Mouse (Mus musculus) heart, embryonic 14.5 days (tissue): ENCODE results near the gene Cdh18. TPM values are rescaled to one million over a fixed set of nuclear protein-coding genes. Genes with fewer than 3 reads are reported as not detected.

Source experiments
- ATAC-seq: fragments of 200-750 bp; cut with Nextera tagmentation; 2 replicates; pipeline ENCODE4 v1.8.0; 2017; ENCODE audit warnings: low read depth, moderate TSS enrichment; ENCODE audit not compliant: insufficient number of reproducible peaks, insufficient read depth, low FRiP score
- H3K27ac ChIP-seq, 2 experiments: fragments of 200-500 bp in 1 of 2; fragments of 300-500 bp in 1 of 2; sonication (generic) in 1 of 2; replicated peaks in 1 of 2; 2 replicates each; pipeline ENCODE4 v1.5.1; 2012 to 2014; ENCODE audit warnings: low read depth in 2 of 2, low read length in 2 of 2, control low read depth in 1 of 2, mild to moderate bottlenecking in 1 of 2, mixed read lengths in 1 of 2; ENCODE audit not compliant: control insufficient read depth in 1 of 2, insufficient read depth in 1 of 2
- H3K27me3 ChIP-seq: fragments of 300-500 bp; sonication (generic); 2 replicates; pipeline ENCODE4 v1.6.1; 2014; ENCODE audit warnings: mild to moderate bottlenecking, low read length, control low read depth; ENCODE audit not compliant: control insufficient read depth, insufficient read depth
- H3K36me3 ChIP-seq: fragments of 300-500 bp; sonication (generic); 2 replicates; pipeline ENCODE4 v1.6.1; 2014; ENCODE audit warnings: mild to moderate bottlenecking, control low read depth, low read length, mixed read lengths; ENCODE audit not compliant: control insufficient read depth, insufficient read depth
- H3K4me1 ChIP-seq, 2 experiments: fragments of 200-500 bp in 1 of 2; fragments of 300-500 bp in 1 of 2; sonication (generic) in 1 of 2; 2 replicates each; pipeline ENCODE4 v1.6.1; 2012 to 2014; ENCODE audit warnings: low read length in 2 of 2, control low read depth in 1 of 2, mixed read lengths in 1 of 2; ENCODE audit not compliant: control insufficient read depth in 2 of 2, insufficient read depth in 2 of 2
- H3K4me2 ChIP-seq: fragments of 300-500 bp; sonication (generic); 2 replicates; pipeline ENCODE4 v1.6.1; 2014; ENCODE audit warnings: mild to moderate bottlenecking, low read length
- H3K4me3 ChIP-seq, 2 experiments: fragments of 200-500 bp in 1 of 2; fragments of 300-500 bp in 1 of 2; sonication (generic) in 1 of 2; 2 replicates each; pipeline ENCODE4 v1.5.1; 2012 to 2014; ENCODE audit warnings: low read length in 2 of 2, mild to moderate bottlenecking in 2 of 2, control low read depth in 1 of 2, low read depth in 1 of 2, moderate library complexity in 1 of 2; ENCODE audit not compliant: control insufficient read depth in 1 of 2, insufficient read depth in 1 of 2
- H3K9ac ChIP-seq: fragments of 300-500 bp; sonication (generic); 2 replicates; pipeline ENCODE4 v1.6.1; 2014; ENCODE audit warnings: mild to moderate bottlenecking, low read length
- H3K9me3 ChIP-seq: fragments of 300-500 bp; sonication (generic); 2 replicates; pipeline ENCODE4 v1.6.1; 2016; ENCODE audit warnings: low read length, control low read depth; ENCODE audit not compliant: control insufficient read depth
- WGBS: fragments of 180-500 bp; shearing (Covaris S2); extraction: QIAGEN DNeasy Blood & Tissue Kit; methylation state at CpG from one replicate; pipeline ENCODE4 v1.1.7; 2014; 5-methylcytosine and 5-hydroxymethylcytosine counted together
- polyA plus RNA-seq: library from polyadenylated mRNA; unstranded; fragments of >200 nt; fragmentation: Nextera tagmentation; extraction: Ambion mirVana; gene quantifications from 2 replicates; pipeline ENCODE4 v1.2.1, GENCODE M21; 2014

Cdh18 gene
- polyA plus RNA-seq, 1 experiment from 2014 or later: 0.27 TPM

GRCm38 (mm10) chr15:23351078-23351477 lies 802.3 kb downstream of the Cdh18 start:
- H3K9me3 ChIP-seq: no peaks in the 10 kb centered on the region
- no peaks in the 10 kb centered on the region for H3K4me1 ChIP-seq
- WGBS: 79% methylated on average over 2 of the region's 2 CpGs
- H3K36me3 ChIP-seq: no peaks in the 10 kb centered on the region
- H3K9ac ChIP-seq: no peak overlapping the region
- no peak overlapping the region for H3K4me3 ChIP-seq
- no peaks in the 10 kb centered on the region for H3K27me3 ChIP-seq
- H3K4me2 ChIP-seq: no peak overlapping the region
- no peak overlapping the region for H3K27ac ChIP-seq
- ATAC-seq: no peak

- Histone ChIP-seq H3K4me3 (no peak overlapping the region), H3K4me2 (no peak overlapping the region), H3K27me3 (no peaks in the 10 kb centered on the region), H3K9ac (no peak overlapping the region), H3K27ac (no peak overlapping the region), H3K4me1 (no peaks in the 10 kb centered on the region), H3K9me3 (no peaks in the 10 kb centered on the region), H3K36me3 (no peaks in the 10 kb centered on the region)
- 83% methylated on average over 3 of the region's 3 CpGs for WGBS
- ATAC-seq: no peak
Measured at GRCm38 (mm10) chr15:23366325-23366724, 817.5 kb downstream of the Cdh18 start.

- ATAC-seq: no peak
- Histone ChIP-seq H3K9ac (no peak overlapping the region), H3K36me3 (no peaks in the 10 kb centered on the region), H3K9me3 (no peaks in the 10 kb centered on the region), H3K4me3 (no peak overlapping the region), H3K4me1 (no peaks in the 10 kb centered on the region), H3K4me2 (no peak overlapping the region), H3K27me3 (no peaks in the 10 kb centered on the region), H3K27ac (no peak overlapping the region)
- 32% methylated on average over 1 of the region's 1 CpGs for WGBS
Measured at GRCm38 (mm10) chr15:23367712-23368111, 818.9 kb downstream of the Cdh18 start.

- H3K4me1 ChIP-seq: no peaks in the 10 kb centered on the region
- no peak overlapping the region for H3K27ac ChIP-seq
- no peaks in the 10 kb centered on the region for H3K27me3 ChIP-seq
- no peak overlapping the region for H3K9ac ChIP-seq
- H3K4me3 ChIP-seq: no peak overlapping the region
- no peak for ATAC-seq
- 89% methylated on average over 2 of the region's 2 CpGs for WGBS
- H3K4me2 ChIP-seq: no peak overlapping the region
- H3K9me3 ChIP-seq: no peaks in the 10 kb centered on the region
- no peaks in the 10 kb centered on the region for H3K36me3 ChIP-seq
Measured at GRCm38 (mm10) chr15:23378016-23378750, 829.4 kb downstream of the Cdh18 start.

- Histone ChIP-seq H3K9me3 (no peaks in the 10 kb centered on the region), H3K27ac (no peak overlapping the region)
Measured at GRCm38 (mm10) chr15:23385816-23386215, 837.0 kb downstream of the Cdh18 start.

GRCm38 (mm10) chr15:23396646-23397045 lies 847.8 kb downstream of the Cdh18 start:
- no peaks in the 10 kb centered on the region for H3K9me3 ChIP-seq
- H3K4me2 ChIP-seq: no peak overlapping the region
- no peaks in the 10 kb centered on the region for H3K36me3 ChIP-seq
- no peak for ATAC-seq
- H3K4me1 ChIP-seq: no peaks in the 10 kb centered on the region
- no peak overlapping the region for H3K4me3 ChIP-seq
- no peak overlapping the region for H3K27ac ChIP-seq
- H3K27me3 ChIP-seq: no peaks in the 10 kb centered on the region
- H3K9ac ChIP-seq: no peak overlapping the region

More at GRCm38 (mm10) chr15:23385816-23386215, 837.0 kb downstream of the Cdh18 start:
- no peak overlapping the region for H3K9ac ChIP-seq
- H3K36me3 ChIP-seq: no peaks in the 10 kb centered on the region
- 66% methylated on average over 4 of the region's 4 CpGs for WGBS
- H3K4me1 ChIP-seq: no peaks in the 10 kb centered on the region
- no peaks in the 10 kb centered on the region for H3K27me3 ChIP-seq
- no peak for ATAC-seq
- no peak overlapping the region for H3K4me2 ChIP-seq
- H3K4me3 ChIP-seq: no peak overlapping the region

- Histone ChIP-seq H3K9me3 (no peaks in the 10 kb centered on the region), H3K4me1 (no peaks in the 10 kb centered on the region), H3K9ac (no peak overlapping the region), H3K27me3 (no peaks in the 10 kb centered on the region), H3K4me2 (no peak overlapping the region), H3K27ac (no peak overlapping the region), H3K4me3 (no peak overlapping the region), H3K36me3 (no peaks in the 10 kb centered on the region)
- ATAC-seq: no peak
- WGBS: 87% methylated on average over 2 of the region's 2 CpGs
Measured at GRCm38 (mm10) chr15:23403792-23404191, 855.0 kb downstream of the Cdh18 start.

GRCm38 (mm10) chr15:23408256-23408655 lies 859.4 kb downstream of the Cdh18 start:
- H3K9me3 ChIP-seq: no peaks in the 10 kb centered on the region
- no peak for ATAC-seq
- no peaks in the 10 kb centered on the region for H3K4me1 ChIP-seq
- H3K4me3 ChIP-seq: no peak overlapping the region
- 70% methylated on average over 1 of the region's 1 CpGs for WGBS
- no peak overlapping the region for H3K9ac ChIP-seq
- H3K36me3 ChIP-seq: no peaks in the 10 kb centered on the region
- no peak overlapping the region for H3K4me2 ChIP-seq
- H3K27me3 ChIP-seq: no peaks in the 10 kb centered on the region
- H3K27ac ChIP-seq: no peak overlapping the region
